In the genomic region with DNA sequence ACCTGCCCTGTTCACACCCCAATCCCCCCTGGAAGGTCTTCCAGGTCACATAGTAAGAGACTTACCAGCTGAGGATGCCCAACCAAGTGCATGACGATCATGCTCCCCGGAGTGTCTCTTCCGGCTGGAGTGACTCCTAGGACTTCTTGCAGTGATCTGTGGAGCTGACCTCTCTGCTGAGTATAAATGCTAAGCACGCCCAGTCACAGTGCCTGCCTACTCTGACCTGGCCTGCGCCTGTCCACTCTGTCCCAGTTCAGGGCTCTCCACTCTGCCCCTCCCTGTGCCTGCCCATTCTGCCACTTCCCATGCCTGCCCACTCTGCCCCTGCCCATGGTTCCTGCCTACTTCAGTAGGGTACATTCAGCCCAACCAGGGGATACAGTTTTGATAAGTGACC, we compare ENCODE assay signal across 27 mouse cellular contexts. TPM values are rescaled to one million over a fixed set of nuclear protein-coding genes. Genes with fewer than 3 reads are reported as not detected.
"Had no signal": no experiment of that assay in that cellular context is flagged by ENCODE, and none has a peak within 500 bp of the region (broad histone marks: within the 10 kb centered on the region; RNA-seq: fewer than 3 reads in every experiment).

A gene (minus strand): TSS at position 101 of the 400 bp plus-strand sequence.

RNA-seq across cellular contexts. Expression of the gene that starts here (rescaled TPM):
- polyA plus RNA-seq: heart, embryonic 10.5 days; heart, embryonic 11.5 days; heart, embryonic 12.5 days; heart, embryonic 13.5 days; heart, embryonic 14.5 days; heart, embryonic 15.5 days; heart, embryonic 16.5 days; heart, postnatal 0 days; hindbrain, embryonic 10.5 days; hindbrain, embryonic 11.5 days; hindbrain, embryonic 12.5 days; hindbrain, embryonic 13.5 days; hindbrain, embryonic 14.5 days; hindbrain, embryonic 15.5 days; hindbrain, embryonic 16.5 days; hindbrain, postnatal 0 days; inflammation-experienced regulatory T-cells, adult 6 months; intestine, embryonic 14.5 days; intestine, embryonic 15.5 days; intestine, embryonic 16.5 days; intestine, postnatal 0 days; kidney, adult 2 months; kidney, embryonic 14.5 days; kidney, embryonic 15.5 days; kidney, embryonic 16.5 days; kidney, postnatal 0 days; large intestine, adult 2 months had no signal
